Mouse (Mus musculus) CH12.LX (cell line): Measurements from ENCODE around the gene Gm21970. TPM values are rescaled to one million over a fixed set of nuclear protein-coding genes. Genes with fewer than 3 reads are reported as not detected.

ENCODE experiments used
- DNase-seq: peaks from one replicate; pipeline ENCODE4 v3.0.0-alpha.2; 2013; ENCODE audit errors: extremely low read depth
- H3K27ac ChIP-seq: 2 replicates; pipeline ENCODE4 v1.5.1; 2012; ENCODE audit warnings: low read depth, mild to moderate bottlenecking, control low read depth, moderate library complexity; ENCODE audit not compliant: insufficient read depth
- H3K27me3 ChIP-seq: replicated peaks from 2 replicates; pipeline ENCODE3; 2012; ENCODE audit warnings: inconsistent platforms
- H3K36me3 ChIP-seq, 2 experiments: replicated peaks in 1 of 2; 2 replicates each; pipeline versions ENCODE3 to v1.6.1; 2012; ENCODE audit warnings: inconsistent platforms in 1 of 2, low read length in 1 of 2, mild to moderate bottlenecking in 1 of 2, mixed read lengths in 1 of 2, moderate library complexity in 1 of 2; ENCODE audit not compliant: control insufficient read depth in 1 of 2, insufficient read depth in 1 of 2
- H3K4me1 ChIP-seq, 2 experiments: 2 replicates each; pipeline ENCODE4 v1.6.1; 2012; ENCODE audit warnings: inconsistent platforms in 1 of 2, moderate library complexity in 1 of 2; ENCODE audit not compliant: insufficient read depth in 2 of 2, control insufficient read depth in 1 of 2
- H3K4me2 ChIP-seq: 2 replicates; pipeline ENCODE4 v1.6.1; 2012; ENCODE audit warnings: low read depth, mild to moderate bottlenecking, control low read depth; ENCODE audit not compliant: poor library complexity, insufficient read depth, severe bottlenecking
- H3K4me3 ChIP-seq, 3 experiments: fragments of 150-350 bp in 1 of 3; sonication (generic) in 1 of 3; replicated peaks in 1 of 3; 2 replicates each; pipeline versions ENCODE3 to v1.5.1; 2011 to 2012; ENCODE audit warnings: low read depth in 2 of 3, low read length in 2 of 3, mild to moderate bottlenecking in 2 of 3, moderate library complexity in 2 of 3, control low read depth in 1 of 3, improper control_type of control experiment in 1 of 3, inconsistent platforms in 1 of 3, mixed read lengths in 1 of 3; ENCODE audit not compliant: poor library complexity in 1 of 3
- H3K79me2 ChIP-seq: replicated peaks from 2 replicates; pipeline ENCODE4 v1.6.1; 2012; ENCODE audit warnings: mild to moderate bottlenecking, moderate library complexity; ENCODE audit not compliant: control insufficient read depth, poor library complexity, insufficient read depth, severe bottlenecking; ENCODE audit errors: extremely low read depth
- H3K9ac ChIP-seq: 2 replicates; pipeline ENCODE4 v1.6.1; 2012; ENCODE audit warnings: low read depth, mild to moderate bottlenecking, control low read depth, moderate library complexity; ENCODE audit not compliant: insufficient read depth
- H3K9me3 ChIP-seq: replicated peaks from 2 replicates; pipeline ENCODE3; 2012; ENCODE audit warnings: low read length, inconsistent platforms, mixed read lengths
- CHD1 ChIP-seq: IDR thresholded peaks from 2 replicates; pipeline ENCODE4 v1.6.1; 2012; ENCODE audit warnings: low read depth, low read length, improper control_type of control experiment, inconsistent platforms
- CHD2 ChIP-seq: IDR thresholded peaks from 2 replicates; pipeline ENCODE4 v1.6.1; 2011; ENCODE audit warnings: low read length, improper control_type of control experiment
- CTCF ChIP-seq, 2 experiments: IDR thresholded peaks in 1 of 2; conservative IDR thresholded peaks in 1 of 2; 2 replicates each; pipeline ENCODE4 v1.5.1; 2011 to 2012; ENCODE audit warnings: low read depth in 2 of 2, low read length in 2 of 2, improper control_type of control experiment in 1 of 2, inconsistent platforms in 1 of 2, mild to moderate bottlenecking in 1 of 2, moderate library complexity in 1 of 2
- E2F4 ChIP-seq: IDR thresholded peaks from 2 replicates; pipeline ENCODE4 v1.6.1; 2011; ENCODE audit warnings: low read depth, low read length, improper control_type of control experiment; ENCODE audit not compliant: insufficient replicate concordance
- ELF1 ChIP-seq: IDR thresholded peaks from 2 replicates; pipeline ENCODE4 v1.6.1; 2014; ENCODE audit warnings: low read depth, mild to moderate bottlenecking, inconsistent platforms, low read length, improper control_type of control experiment
- EP300 ChIP-seq: IDR thresholded peaks from 2 replicates; pipeline ENCODE4 v1.6.1; 2011; ENCODE audit warnings: low read length, improper control_type of control experiment
- ETS1 ChIP-seq: conservative IDR thresholded peaks from 2 replicates; pipeline ENCODE4 v1.6.1; 2012; ENCODE audit warnings: low read depth, mild to moderate bottlenecking, inconsistent platforms, low read length, improper control_type of control experiment, moderate library complexity
- IRF4 ChIP-seq: IDR thresholded peaks from 2 replicates; pipeline ENCODE4 v1.6.1; 2014; ENCODE audit warnings: low read depth, mild to moderate bottlenecking, inconsistent platforms, low read length, improper control_type of control experiment
- JUN ChIP-seq: IDR thresholded peaks from 2 replicates; pipeline ENCODE4 v1.6.1; 2011; ENCODE audit warnings: low read depth, mild to moderate bottlenecking, low read length, improper control_type of control experiment, moderate library complexity; ENCODE audit not compliant: insufficient read depth
- JUND ChIP-seq: conservative IDR thresholded peaks from 2 replicates; pipeline ENCODE4 v1.6.1; 2011; ENCODE audit warnings: low read depth, low read length, improper control_type of control experiment
- KAT2A ChIP-seq: IDR thresholded peaks from 2 replicates; pipeline ENCODE4 v1.6.1; 2012; ENCODE audit warnings: low read length, improper control_type of control experiment, inconsistent platforms; ENCODE audit not compliant: insufficient replicate concordance
- MAZ ChIP-seq: IDR thresholded peaks from 2 replicates; pipeline ENCODE4 v1.6.1; 2012; ENCODE audit warnings: low read depth, mild to moderate bottlenecking, inconsistent platforms, low read length, improper control_type of control experiment, moderate library complexity
- MXI1 ChIP-seq: IDR thresholded peaks from 2 replicates; pipeline ENCODE4 v1.6.1; 2011; ENCODE audit warnings: mild to moderate bottlenecking, low read depth, low read length, improper control_type of control experiment
- NELFE ChIP-seq: IDR thresholded peaks from 2 replicates; pipeline ENCODE4 v1.6.1; 2011; ENCODE audit warnings: low read depth, low read length, improper control_type of control experiment
- PAX5 ChIP-seq: IDR thresholded peaks from 2 replicates; pipeline ENCODE4 v1.6.1; 2012; ENCODE audit warnings: low read length, inconsistent platforms, mixed read lengths
- POLR2AphosphoS2 ChIP-seq: IDR thresholded peaks from 2 replicates; pipeline ENCODE4 v1.6.1; 2011; ENCODE audit warnings: low read depth, low read length, improper control_type of control experiment
- RAD21 ChIP-seq: IDR thresholded peaks from 2 replicates; pipeline ENCODE4 v1.6.1; 2011; ENCODE audit warnings: low read depth, mild to moderate bottlenecking, low read length, improper control_type of control experiment, moderate library complexity
- SMC3 ChIP-seq: IDR thresholded peaks from 2 replicates; pipeline ENCODE4 v1.6.1; 2011; ENCODE audit warnings: low read depth, low read length, improper control_type of control experiment
- TCF12 ChIP-seq: IDR thresholded peaks from 2 replicates; pipeline ENCODE4 v1.6.1; 2014; ENCODE audit warnings: low read depth, mild to moderate bottlenecking, inconsistent platforms, low read length, improper control_type of control experiment
- UBTF ChIP-seq: IDR thresholded peaks from 2 replicates; pipeline ENCODE4 v1.6.1; 2012; ENCODE audit warnings: low read depth, mild to moderate bottlenecking, inconsistent platforms, low read length, improper control_type of control experiment, moderate library complexity
- USF2 ChIP-seq: conservative IDR thresholded peaks from 2 replicates; pipeline ENCODE4 v1.6.1; 2011; ENCODE audit warnings: low read depth, low read length, improper control_type of control experiment
- ZC3H11A ChIP-seq: IDR thresholded peaks from 2 replicates; pipeline ENCODE4 v1.6.1; 2012; ENCODE audit warnings: low read depth, mild to moderate bottlenecking, inconsistent platforms, low read length, improper control_type of control experiment
- ZKSCAN1 ChIP-seq: IDR thresholded peaks from 2 replicates; pipeline ENCODE4 v1.6.1; 2012; ENCODE audit warnings: low read depth, inconsistent platforms, low read length, improper control_type of control experiment, borderline replicate concordance
- ZMIZ1 ChIP-seq: IDR thresholded peaks from 2 replicates; pipeline ENCODE4 v1.6.1; 2012; ENCODE audit warnings: low read depth, mild to moderate bottlenecking, inconsistent platforms, low read length, improper control_type of control experiment
- dilution Hi-C: fragments of 300-500 bp; cut with MboI; formaldehyde crosslinking; loops from 2 replicates; pipeline ENCODE4 v1.14.3; 2020; ENCODE audit warnings: low sequenced_read_pairs; ENCODE audit not compliant: extremely low pct_unique_long_range_greater_than_20kb, extremely low pct_ligation_motif_present
- in situ Hi-C: fragments of 300-500 bp; cut with MboI; formaldehyde crosslinking; loops from 3 replicates; pipeline ENCODE4 v1.14.3; 2019; ENCODE audit warnings: low sequenced_read_pairs, low pct_ligation_motif_present, low pct_unique_long_range_greater_than_20kb, mixed read lengths
- polyA plus RNA-seq: library from polyadenylated mRNA; unstranded; fragments of >175 nt; gene quantifications from 2 replicates; pipeline ENCODE4 v1.2.1, GENCODE M21; 2012; ENCODE audit warnings: low read depth; ENCODE audit not compliant: insufficient read length
- total RNA-seq, 2 experiments: library from RNA; depleted of rRNA; stranded (reverse); fragments of 300-350 nt in 1 of 2; fragments of >200 nt in 1 of 2; gene quantifications; 2 replicates each; pipeline ENCODE4 v1.2.3; 2012 to 2014

The Gm21970 gene
- total and polyA plus RNA-seq, 3 experiments, result not detected

GRCm38 (mm10) chr16:91426586-91426985 lies 35.1 kb downstream of the Gm21970 start:
- DNase-seq, result no peak
- dilution Hi-C loops (no loop called here), in situ Hi-C loops (no loop called here)
- H3K9me3 ChIP-seq, result peaks cover 31% of the 10 kb centered on the region
- H3K27me3 ChIP-seq, result no peaks in the 10 kb centered on the region
- H3K36me3 ChIP-seq, result peaks cover 48 to 77% of the 10 kb centered on the region in 2 experiments
- H3K9ac ChIP-seq, result no peak overlapping the region
- H3K79me2 ChIP-seq, result no peaks in the 10 kb centered on the region
- H3K4me3 ChIP-seq, result no peak overlapping the region
- peaks cover 0 to 26% of the 10 kb centered on the region in 2 experiments; a peak in 2 of 4 replicates for H3K4me1 ChIP-seq
- H3K4me2 ChIP-seq, result no peak overlapping the region
- TF ChIP-seq CTCF (conservative IDR thresholded peaks at IDR 0.05 in 1 of 2, IDR thresholded peaks at IDR 0.05 in 1 of 2; ENCODE audit: low read depth in 2 of 2, low read length in 2 of 2) (no peak), NELFE (no peak), UBTF (no peak), ZC3H11A (no peak), TCF12 (no peak), CHD2 (no peak), USF2 (no peak), ZMIZ1 (no peak)
- no peak overlapping the region for H3K27ac ChIP-seq

GRCm38 (mm10) chr16:91427461-91427860 lies 35.9 kb downstream of the Gm21970 start:
- no peaks in the 10 kb centered on the region for H3K27me3 ChIP-seq
- no peak overlapping the region for H3K4me3 ChIP-seq
- H3K27ac ChIP-seq, result no peak overlapping the region
- H3K9me3 ChIP-seq, result peaks cover 31% of the 10 kb centered on the region
- H3K36me3 ChIP-seq, result peaks cover 40 to 69% of the 10 kb centered on the region in 2 experiments
- dilution Hi-C loops, result no loop called here
- DNase-seq, result no peak
- no peaks in the 10 kb centered on the region for H3K79me2 ChIP-seq
- H3K4me2 ChIP-seq, result no peak overlapping the region
- TF ChIP-seq CTCF (conservative IDR thresholded peaks at IDR 0.05 in 1 of 2, IDR thresholded peaks at IDR 0.05 in 1 of 2; ENCODE audit: low read depth in 2 of 2, low read length in 2 of 2) (no peak), UBTF (no peak), EP300 (no peak), E2F4 (no peak), RAD21 (no peak), POLR2AphosphoS2 (no peak), IRF4 (no peak), MAZ (no peak), ZKSCAN1 (no peak), JUN (no peak), PAX5 (no peak), JUND (no peak), CHD1 (no peak), SMC3 (no peak), ETS1 (no peak), KAT2A (no peak), ZC3H11A (no peak), MXI1 (no peak), ELF1 (no peak)
- no peak overlapping the region for H3K9ac ChIP-seq
- peaks cover 7 to 34% of the 10 kb centered on the region in 2 experiments for H3K4me1 ChIP-seq
- in situ Hi-C loops, result no loop called here
